Mouse (Mus musculus) kidney, postnatal 0 days (tissue): ENCODE data around the gene Cd276. TPM values are rescaled to one million over a fixed set of nuclear protein-coding genes. Genes with fewer than 3 reads are reported as not detected.

Source experiments
- ATAC-seq: fragments of 200-750 bp; cut with Nextera tagmentation; replicated peaks from 2 replicates; pipeline ENCODE4 v1.8.0; 2017; ENCODE audit warnings: low read depth, moderate number of reproducible peaks, moderate TSS enrichment, moderate library complexity; ENCODE audit not compliant: low FRiP score
- DNase-seq: peaks from one replicate; pipeline ENCODE4 v3.0.0-alpha.2; 2016; ENCODE audit warnings: low spot score
- H3K27ac ChIP-seq: fragments of 300-500 bp; sonication (generic); 2 replicates; pipeline ENCODE4 v1.5.1; 2014; ENCODE audit warnings: mild to moderate bottlenecking
- H3K27me3 ChIP-seq: fragments of 300-500 bp; sonication (generic); 2 replicates; pipeline ENCODE4 v1.6.1; 2014; ENCODE audit warnings: low read length, mixed read lengths; ENCODE audit not compliant: insufficient read depth
- H3K36me3 ChIP-seq: fragments of 300-500 bp; sonication (generic); 2 replicates; pipeline ENCODE4 v1.6.1; 2014; ENCODE audit warnings: low read length, mixed read lengths; ENCODE audit not compliant: insufficient read depth
- H3K4me1 ChIP-seq: fragments of 300-500 bp; sonication (generic); replicated peaks from 2 replicates; pipeline ENCODE4 v1.6.1; 2014; ENCODE audit warnings: antibody characterized with exemption, low read length, mixed read lengths; ENCODE audit not compliant: insufficient read depth
- H3K4me2 ChIP-seq: fragments of 300-500 bp; sonication (generic); 2 replicates; pipeline ENCODE4 v1.6.1; 2014; ENCODE audit warnings: mild to moderate bottlenecking, low read length, moderate library complexity, mixed read lengths
- H3K4me3 ChIP-seq: fragments of 300-500 bp; sonication (generic); replicated peaks from 2 replicates; pipeline ENCODE4 v1.5.1; 2014; ENCODE audit warnings: low read depth, low read length
- H3K9ac ChIP-seq: fragments of 300-500 bp; sonication (generic); 2 replicates; pipeline ENCODE4 v1.6.1; 2014; ENCODE audit warnings: low read depth, low read length
- H3K9me3 ChIP-seq: fragments of 300-500 bp; sonication (generic); replicated peaks from 2 replicates; pipeline ENCODE4 v1.6.1; 2016; ENCODE audit warnings: low read length, inconsistent platforms, mixed read lengths
- CTCF ChIP-seq: IDR thresholded peaks from 2 replicates; pipeline ENCODE4 v1.5.1; 2016; ENCODE audit warnings: antibody characterized with exemption, low read depth, mild to moderate bottlenecking, moderate library complexity
- WGBS: fragments of 180-500 bp; shearing (Covaris S2); extraction: QIAGEN DNeasy Blood & Tissue Kit; methylation state at CpG from one replicate; pipeline ENCODE4 v1.1.7; 2014; 5-methylcytosine and 5-hydroxymethylcytosine counted together
- polyA plus RNA-seq: library from polyadenylated mRNA; unstranded; fragments of >200 nt; fragmentation: Nextera tagmentation; extraction: Ambion mirVana; gene quantifications from 2 replicates; pipeline ENCODE4 v1.2.1, GENCODE M21; 2015

Gene Cd276
- polyA plus RNA-seq, 1 experiment from 2014 or later, result 23.9 TPM

- Histone ChIP-seq H3K27ac (no peak overlapping the region), H3K9ac (no peak overlapping the region), H3K36me3 (no peaks in the 10 kb centered on the region), H3K4me2 (no peak overlapping the region), H3K4me1 (no peaks in the 10 kb centered on the region), H3K9me3 (no peaks in the 10 kb centered on the region), H3K27me3 (no peaks in the 10 kb centered on the region), H3K4me3 (no peak overlapping the region)
- ATAC-seq, result no peak
- peak; percentile 58 for DNase-seq
- WGBS, result 50% methylated on average over 3 of the region's 3 CpGs
- no peak for TF ChIP-seq CTCF
These were observed 5.0 kb upstream of the Cd276 start for GRCm38 (mm10) chr9:58560211-58560610.

- no peak for TF ChIP-seq CTCF
- WGBS, result 66% methylated on average over 3 of the region's 3 CpGs
- no peak for ATAC-seq
- no peak overlapping the region for H3K4me3 ChIP-seq
- H3K27me3 ChIP-seq, result no peaks in the 10 kb centered on the region
- no peaks in the 10 kb centered on the region for H3K9me3 ChIP-seq
- no peak overlapping the region for H3K9ac ChIP-seq
- no peak overlapping the region for H3K27ac ChIP-seq
- H3K4me1 ChIP-seq, result no peaks in the 10 kb centered on the region
- no peak overlapping the region for H3K4me2 ChIP-seq
- DNase-seq, result no peak
- H3K36me3 ChIP-seq, result no peaks in the 10 kb centered on the region
These were observed 2.5 kb upstream of the Cd276 start for GRCm38 (mm10) chr9:58557457-58558455.

GRCm38 (mm10) chr9:58556627-58557026, 1.4 kb upstream of the Cd276 start:
- Histone ChIP-seq H3K27me3 (no peaks in the 10 kb centered on the region), H3K4me1 (no peaks in the 10 kb centered on the region), H3K9me3 (no peaks in the 10 kb centered on the region), H3K27ac (no peak overlapping the region), H3K4me2 (no peak overlapping the region), H3K4me3 (no peak overlapping the region), H3K9ac (no peak overlapping the region), H3K36me3 (no peaks in the 10 kb centered on the region)
- no peak for TF ChIP-seq CTCF
- WGBS, result 72% methylated on average over 7 of the region's 7 CpGs
- ATAC-seq (no peak), DNase-seq (no peak)

GRCm38 (mm10) chr9:58555685-58556414, 613 bp upstream of the Cd276 start:
- H3K4me1 ChIP-seq, result no peaks in the 10 kb centered on the region
- H3K4me3 ChIP-seq, result peak overlapping the region; percentile 74
- 28% methylated on average over 9 of the region's 9 CpGs for WGBS
- H3K4me2 ChIP-seq, result peak overlapping the region; percentile 89
- no peaks in the 10 kb centered on the region for H3K36me3 ChIP-seq
- ATAC-seq (peak; percentile 30; the same call in 1 of the 2 replicates), DNase-seq (no peak)
- no peak overlapping the region for H3K9ac ChIP-seq
- peak overlapping the region; percentile 92; the same call in 1 of the 2 replicates for H3K27ac ChIP-seq
- no peaks in the 10 kb centered on the region for H3K27me3 ChIP-seq
- H3K9me3 ChIP-seq, result no peaks in the 10 kb centered on the region
- no peak for TF ChIP-seq CTCF

GRCm38 (mm10) chr9:58554056-58554907, 955 bp downstream of the Cd276 start:
- ATAC-seq (peak; percentile 34; the same call in 1 of the 2 replicates), DNase-seq (peak; percentile 41)
- H3K4me2 ChIP-seq, result peak overlapping the region; percentile 89
- peak overlapping the region; percentile 92 for H3K27ac ChIP-seq
- H3K4me3 ChIP-seq, result peak overlapping the region; percentile 74
- H3K9me3 ChIP-seq, result no peaks in the 10 kb centered on the region
- TF ChIP-seq CTCF, result no peak
- 11% methylated on average over 23 of the region's 23 CpGs for WGBS
- no peaks in the 10 kb centered on the region; the same call in 1 of the 2 replicates for H3K4me1 ChIP-seq
- H3K27me3 ChIP-seq, result no peaks in the 10 kb centered on the region
- H3K9ac ChIP-seq, result peak overlapping the region; percentile 93
- H3K36me3 ChIP-seq, result no peaks in the 10 kb centered on the region

- Histone ChIP-seq H3K9ac (no peak overlapping the region), H3K27me3 (no peaks in the 10 kb centered on the region), H3K36me3 (no peaks in the 10 kb centered on the region), H3K4me2 (no peak overlapping the region), H3K4me1 (no peaks in the 10 kb centered on the region; the same call in 1 of the 2 replicates), H3K9me3 (no peaks in the 10 kb centered on the region), H3K4me3 (no peak overlapping the region), H3K27ac (no peak overlapping the region)
- no peak for ATAC-seq
- 71% methylated on average over 9 of the region's 9 CpGs for WGBS
- TF ChIP-seq CTCF, result no peak
- no peak for DNase-seq
These were observed 3.2 kb downstream of the Cd276 start for GRCm38 (mm10) chr9:58552083-58552482.
